Mouse (Mus musculus): ENCODE data around the gene Gne.

DNA sequence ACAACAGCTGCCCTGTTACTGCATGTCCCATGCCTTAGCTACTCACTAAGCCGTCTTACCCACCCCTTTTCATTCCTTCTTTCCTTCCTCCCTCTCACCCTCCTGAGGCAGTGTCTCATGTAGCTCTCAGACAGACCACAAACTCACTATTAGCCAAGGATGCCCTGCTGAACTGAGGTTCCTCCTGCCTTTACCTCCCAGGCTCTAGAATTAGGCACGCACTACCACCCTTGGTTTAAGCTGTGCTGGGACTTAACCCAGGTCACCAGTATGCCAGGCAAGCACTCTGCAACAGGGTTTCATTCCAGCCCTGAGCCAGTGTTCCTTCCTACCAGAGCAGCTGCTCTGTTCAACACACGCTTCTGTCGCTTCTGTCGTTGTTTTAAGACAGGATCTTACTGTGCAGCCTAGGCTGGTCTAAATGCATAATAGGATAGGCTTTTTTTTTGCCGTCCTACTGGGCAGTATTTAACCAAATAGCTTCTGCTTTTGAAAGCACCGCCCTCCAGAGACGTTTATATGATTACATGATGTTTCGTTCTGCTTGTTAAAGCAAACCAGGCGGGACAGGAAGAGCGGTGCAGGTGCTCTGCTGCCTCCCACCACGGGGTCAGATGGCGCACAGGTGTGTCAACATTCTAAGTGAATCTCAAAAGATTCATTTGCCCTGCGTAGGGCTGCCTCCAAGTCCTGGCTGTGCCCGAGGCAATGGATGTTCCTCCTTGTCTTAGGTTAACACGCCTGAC, 29.6 kb upstream of the Gne start:
- TF ChIP-seq CTCF (IDR thresholded peaks at IDR 0.05; ENCODE audit: insufficient read depth, low read depth, low read length), result no peak
- TF ChIP-seq POLR2A (IDR thresholded peaks at IDR 0.05; ENCODE audit: insufficient read depth, low read depth, low read length), result no peak

Measured in olfactory bulb, adult 2 months (tissue).